Mouse (Mus musculus) neutrophil, adult 5-6 weeks (primary cell): ENCODE results near the gene Gm20388. TPM values are rescaled to one million over a fixed set of nuclear protein-coding genes. Genes with fewer than 3 reads are reported as not detected.

Experiments used
- ATAC-seq: fragments of 151-379, 151-347 bp; 2 replicates; pipeline ENCODE4 v1.8.0; 2017; ENCODE audit warnings: mild to moderate bottlenecking, moderate TSS enrichment; ENCODE audit not compliant: insufficient number of reproducible peaks, poor library complexity, low FRiP score, severe bottlenecking; ENCODE audit errors: extremely low read depth
- total RNA-seq: library from RNA; stranded (forward); fragments of 200-1000 nt; gene quantifications from 2 replicates; pipeline ENCODE4 v1.2.3, GENCODE M21; 2017

The Gm20388 gene
- total RNA-seq, 1 experiment from 2014 or later, result 10.8 TPM

- no peak for ATAC-seq
Measured at GRCm38 (mm10) chr8:119912643-119913042, 2.0 kb downstream of the Gm20388 start.

GRCm38 (mm10) chr8:119913181-119913580 lies 2.5 kb downstream of the Gm20388 start:
- no peak for ATAC-seq

- no peak for ATAC-seq
Measured at GRCm38 (mm10) chr8:119914161-119914560, 3.5 kb downstream of the Gm20388 start.

- no peak for ATAC-seq
Measured at GRCm38 (mm10) chr8:119915298-119915697, 4.7 kb downstream of the Gm20388 start.

GRCm38 (mm10) chr8:119916237-119916892 lies 5.7 kb downstream of the Gm20388 start:
- ATAC-seq, result no peak

- ATAC-seq, result no peak
Measured at GRCm38 (mm10) chr8:119917415-119917814, 6.8 kb downstream of the Gm20388 start.

- no peak for ATAC-seq
Measured at GRCm38 (mm10) chr8:119918155-119918567, 7.5 kb downstream of the Gm20388 start.

GRCm38 (mm10) chr8:119923259-119923658 lies 12.6 kb downstream of the Gm20388 start:
- no peak for ATAC-seq

GRCm38 (mm10) chr8:119925428-119925827 lies 14.8 kb downstream of the Gm20388 start:
- no peak for ATAC-seq

GRCm38 (mm10) chr8:119926474-119926873 lies 15.8 kb downstream of the Gm20388 start:
- peak; percentile 69 for ATAC-seq

GRCm38 (mm10) chr8:119927422-119928092 lies 16.9 kb downstream of the Gm20388 start:
- ATAC-seq, result no peak

GRCm38 (mm10) chr8:119931317-119931716 lies 20.7 kb downstream of the Gm20388 start:
- ATAC-seq, result no peak

GRCm38 (mm10) chr8:119933681-119934080 lies 23.0 kb downstream of the Gm20388 start:
- no peak for ATAC-seq

GRCm38 (mm10) chr8:119935541-119935940 lies 24.9 kb downstream of the Gm20388 start:
- no peak for ATAC-seq

GRCm38 (mm10) chr8:119938481-119938880 lies 27.8 kb downstream of the Gm20388 start:
- no peak for ATAC-seq

GRCm38 (mm10) chr8:119939336-119939735 lies 28.7 kb downstream of the Gm20388 start:
- no peak for ATAC-seq

- no peak for ATAC-seq
Measured at GRCm38 (mm10) chr8:119941471-119941870, 30.8 kb downstream of the Gm20388 start.

GRCm38 (mm10) chr8:119943616-119944015 lies 33.0 kb downstream of the Gm20388 start:
- no peak for ATAC-seq

GRCm38 (mm10) chr8:119944096-119944811 lies 33.6 kb downstream of the Gm20388 start:
- peak; percentile 69 for ATAC-seq

- ATAC-seq, result no peak
Measured at GRCm38 (mm10) chr8:119946326-119946865, 35.8 kb downstream of the Gm20388 start.
